Mouse (Mus musculus): Measurements from ENCODE around the gene Ebp. TPM values are rescaled to one million over a fixed set of nuclear protein-coding genes. Genes with fewer than 3 reads are reported as not detected.

Gene Ebp
- total RNA-seq, 2 experiments from 2014 or later = 6.8 to 8.3 TPM

- peak; percentile 1 for DNase-seq (ENCODE audit: low spot score)
Observed at GRCm38 (mm10) chrX:8192126-8192639, 1.1 kb downstream of the Ebp start.

DNA sequence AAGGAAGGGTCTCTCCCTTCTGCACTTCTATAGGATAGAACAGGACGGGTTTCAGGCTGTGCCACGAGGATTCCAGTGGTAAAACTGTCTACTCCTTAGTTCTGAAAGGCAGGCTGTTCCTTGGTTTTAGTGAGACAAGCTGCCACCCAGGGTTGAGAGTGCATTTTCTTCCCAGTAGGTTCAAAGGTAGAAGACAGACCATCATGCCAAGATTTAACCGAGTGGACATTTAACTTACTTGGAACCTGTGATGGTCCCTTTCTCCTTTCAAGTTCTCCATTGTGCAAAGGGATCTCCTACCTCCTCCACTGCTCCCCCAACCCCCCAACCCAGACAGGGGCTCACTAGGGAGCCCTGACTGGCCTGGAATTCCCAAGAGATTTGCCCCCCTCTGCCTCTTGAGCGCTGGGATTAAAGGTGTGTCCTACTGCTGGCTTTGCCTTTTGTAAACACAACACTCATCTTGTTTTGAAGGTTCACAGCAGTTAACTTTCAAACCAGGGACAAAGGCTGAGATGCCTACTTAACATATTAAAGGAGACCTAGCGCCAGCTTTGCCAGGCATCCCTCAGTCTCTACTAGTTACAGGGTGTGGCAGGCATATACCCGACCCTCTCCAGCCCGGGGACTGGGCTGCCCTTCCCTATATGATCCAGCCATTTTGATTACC lies 10.3 kb downstream of the Ebp start:
- no peak for DNase-seq (ENCODE audit: low spot score)

- DNase-seq (ENCODE audit: low spot score) = no peak
Observed at GRCm38 (mm10) chrX:8179646-8180045, 13.7 kb downstream of the Ebp start.

DNA sequence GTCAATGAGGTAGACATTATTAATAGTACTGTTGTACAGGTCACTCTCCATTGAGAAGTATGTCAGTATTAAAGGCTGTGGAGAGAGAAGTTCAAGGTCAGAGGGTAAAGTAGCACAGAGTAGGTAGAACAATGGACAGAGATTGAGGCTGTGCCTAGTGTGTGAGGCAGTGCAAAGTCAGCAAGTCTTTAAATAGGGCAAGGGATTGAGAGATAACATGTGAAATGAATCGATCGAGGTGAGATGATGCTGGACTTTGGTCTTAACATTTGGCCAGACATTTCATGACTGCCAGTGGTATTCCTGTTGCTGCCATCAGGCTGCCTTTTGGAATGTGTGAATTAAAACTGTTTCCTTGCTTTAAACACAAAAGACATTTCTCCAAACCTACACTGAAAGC lies 14.4 kb downstream of the Ebp start:
- no peak for DNase-seq (ENCODE audit: low spot score)

DNA sequence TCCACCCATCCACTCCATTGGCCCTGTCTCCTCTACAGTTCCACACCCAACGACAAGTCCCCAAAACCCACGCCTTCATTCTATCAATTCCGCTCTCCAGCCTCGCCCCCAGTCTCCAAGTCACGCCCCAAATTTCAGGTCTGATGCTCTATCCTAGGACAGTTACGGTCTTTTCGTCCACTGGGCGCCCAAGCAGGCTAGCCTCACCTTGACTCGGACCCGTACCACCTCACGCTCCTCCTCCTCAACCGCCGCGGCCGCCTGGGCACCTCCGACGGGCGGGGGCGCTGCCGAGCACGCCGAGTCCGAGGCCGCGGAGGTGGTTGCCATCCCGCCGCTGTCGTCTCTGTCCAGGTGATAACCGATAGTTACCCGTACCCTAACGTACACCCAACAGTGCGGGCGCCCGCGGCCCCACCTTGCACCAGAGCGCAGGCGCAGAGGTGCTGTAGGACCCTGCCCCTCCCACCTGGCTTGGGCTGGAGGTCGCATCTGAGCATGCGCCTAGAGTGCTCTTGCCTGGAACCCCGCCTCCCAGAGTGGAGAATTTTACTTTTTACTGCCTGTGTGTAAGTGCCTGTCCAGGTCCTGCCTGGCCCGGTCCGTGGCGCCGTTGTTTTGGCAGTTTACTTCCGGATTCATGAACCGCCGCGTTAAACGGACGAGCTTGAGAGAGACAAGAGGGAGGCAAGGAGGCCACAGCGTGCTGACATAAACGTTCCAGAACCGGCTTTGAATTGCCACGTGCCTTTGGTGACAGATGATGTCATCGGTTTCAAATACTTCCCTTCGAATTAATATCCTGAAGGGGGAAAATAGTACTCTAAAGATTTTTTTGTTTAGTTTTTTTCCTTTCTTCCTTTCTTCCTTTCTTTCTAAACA lies 17.6 kb downstream of the Ebp start, which contains the start of gene Tbc1d25:
TSS of gene Tbc1d25 (minus strand) at position 678 of the 882 bp plus-strand sequence.
- DNase-seq (ENCODE audit: low spot score) = peak; percentile 87

DNA sequence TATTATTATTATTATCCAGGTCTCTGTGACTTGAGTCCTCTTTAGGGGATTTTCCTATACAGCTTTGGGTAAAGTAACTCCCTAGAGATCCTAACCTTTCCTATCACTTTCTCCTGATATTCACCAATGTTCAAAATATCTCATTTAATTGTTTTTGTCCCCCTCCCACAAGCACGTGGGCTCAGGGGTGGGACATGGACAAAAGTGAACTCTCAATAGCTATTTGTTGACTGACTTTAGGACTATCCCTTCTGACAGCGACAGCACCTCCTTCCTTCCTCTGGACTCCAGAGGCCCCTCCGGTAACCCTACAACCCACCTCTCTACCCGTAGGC lies 18.2 kb downstream of the Ebp start:
- DNase-seq (ENCODE audit: low spot score) = no peak

- DNase-seq (ENCODE audit: low spot score) = no peak
Observed at GRCm38 (mm10) chrX:8167716-8168647, 25.3 kb downstream of the Ebp start.

DNA sequence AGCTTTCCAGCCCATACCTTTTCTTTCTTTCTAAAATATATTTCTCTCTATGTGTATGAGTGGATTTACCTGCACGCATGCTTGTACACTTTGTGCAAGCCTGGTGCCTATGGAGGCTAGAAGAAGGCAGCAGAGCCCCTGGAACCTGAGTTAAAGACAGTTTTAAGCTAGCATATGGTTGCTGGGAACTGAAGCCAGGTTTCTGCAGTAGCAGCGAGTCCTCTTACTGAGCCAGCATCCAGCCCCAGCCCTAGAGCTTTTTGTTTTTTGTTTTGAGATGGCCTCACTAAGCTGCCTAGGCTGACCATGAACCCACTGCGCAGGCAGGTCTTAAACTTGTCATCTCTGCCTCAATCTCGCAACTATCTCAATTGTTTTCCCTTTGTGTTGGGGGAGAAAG lies 28.8 kb downstream of the Ebp start:
- no peak for DNase-seq (ENCODE audit: low spot score)

DNA sequence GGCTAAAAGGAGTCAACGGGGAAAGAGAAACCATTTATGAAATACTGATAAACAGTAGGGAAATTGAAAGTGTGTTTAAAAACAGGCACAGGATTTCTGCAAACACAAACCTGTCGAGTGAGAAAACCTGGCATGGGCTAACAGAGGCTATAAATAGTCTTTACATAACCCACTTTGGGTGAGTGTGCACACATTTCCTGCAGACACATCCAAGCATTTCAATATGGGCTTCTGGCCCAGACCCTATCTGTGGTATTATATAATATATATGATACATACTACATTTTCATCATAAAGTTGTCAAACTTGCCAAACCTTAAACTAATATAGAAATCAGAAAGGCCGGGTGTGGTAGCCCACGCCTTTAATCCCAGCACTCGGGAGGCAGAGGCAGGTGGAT lies 30.2 kb downstream of the Ebp start:
- no peak for DNase-seq (ENCODE audit: low spot score)

- DNase-seq (ENCODE audit: low spot score) = peak; percentile 85
Observed at GRCm38 (mm10) chrX:8145153-8145991, 47.9 kb downstream of the Ebp start, which contains the start of gene Rbm3. Gene Rbm3 (minus strand): TSS chrX:8145880.

- DNase-seq (ENCODE audit: low spot score) = no peak
Observed at GRCm38 (mm10) chrX:8143750-8144149, 49.6 kb downstream of the Ebp start.

DNA sequence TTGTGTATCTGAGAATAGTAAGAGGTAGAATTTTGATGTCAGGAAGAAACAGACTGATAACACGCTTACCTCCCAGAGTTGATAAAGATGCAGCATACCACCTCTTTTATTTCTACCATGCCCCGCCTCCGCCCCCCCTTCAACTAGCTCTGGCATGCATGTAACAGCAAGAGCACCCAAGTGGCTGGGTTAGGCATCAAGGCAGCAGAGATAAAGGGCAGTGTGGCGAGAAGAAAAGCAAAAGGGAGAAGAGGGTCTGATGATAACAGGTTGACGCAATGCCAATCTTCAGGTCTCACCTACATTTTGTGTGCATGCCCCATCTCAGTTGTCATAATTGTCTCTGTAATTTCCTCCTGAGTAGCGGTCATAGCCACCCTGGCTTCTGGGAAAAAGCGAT lies 50.4 kb downstream of the Ebp start:
- DNase-seq (ENCODE audit: low spot score) = no peak

DNA sequence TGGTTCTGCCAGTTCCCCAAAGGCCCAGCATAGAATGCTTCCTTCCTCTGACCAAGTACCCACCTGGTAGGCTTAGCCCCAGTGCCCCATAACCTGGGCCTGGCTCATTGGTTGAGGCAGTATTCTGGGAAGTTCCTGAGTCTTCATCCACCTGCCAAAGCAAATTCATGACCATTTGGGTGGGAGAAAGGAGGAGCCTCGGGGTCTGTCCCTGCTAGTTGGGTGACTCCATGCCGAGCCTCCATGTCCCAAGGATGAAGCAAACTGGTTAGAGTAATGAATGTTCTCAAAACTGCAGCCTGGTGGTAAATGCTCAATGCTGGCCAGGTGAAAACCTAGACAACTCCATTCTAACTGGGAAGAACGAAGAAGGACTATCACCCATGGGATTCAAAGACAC lies 52.3 kb downstream of the Ebp start:
- no peak for DNase-seq (ENCODE audit: low spot score)

GRCm38 (mm10) chrX:8140446-8140845 lies 52.9 kb downstream of the Ebp start:
- DNase-seq (ENCODE audit: low spot score) = no peak

DNA sequence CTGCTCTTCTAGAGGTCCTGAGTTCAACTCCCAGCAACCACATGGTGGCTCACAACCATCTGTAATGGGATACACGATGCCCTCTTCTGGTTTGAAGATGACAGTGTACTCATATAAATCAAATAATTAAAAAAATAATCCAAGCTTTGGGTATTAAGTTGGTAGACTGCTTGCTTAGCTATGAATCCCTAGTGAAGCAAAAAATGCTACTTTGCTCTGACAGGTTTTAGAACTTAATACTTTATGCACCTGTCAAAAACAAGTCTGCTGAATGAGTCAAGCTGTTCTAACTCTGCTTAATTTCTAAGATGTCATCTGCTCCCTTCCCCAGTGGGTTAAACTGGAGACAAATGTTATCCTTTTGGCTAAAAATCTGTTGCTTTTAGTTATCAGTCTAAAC lies 53.8 kb downstream of the Ebp start:
- no peak for DNase-seq (ENCODE audit: low spot score)

DNA sequence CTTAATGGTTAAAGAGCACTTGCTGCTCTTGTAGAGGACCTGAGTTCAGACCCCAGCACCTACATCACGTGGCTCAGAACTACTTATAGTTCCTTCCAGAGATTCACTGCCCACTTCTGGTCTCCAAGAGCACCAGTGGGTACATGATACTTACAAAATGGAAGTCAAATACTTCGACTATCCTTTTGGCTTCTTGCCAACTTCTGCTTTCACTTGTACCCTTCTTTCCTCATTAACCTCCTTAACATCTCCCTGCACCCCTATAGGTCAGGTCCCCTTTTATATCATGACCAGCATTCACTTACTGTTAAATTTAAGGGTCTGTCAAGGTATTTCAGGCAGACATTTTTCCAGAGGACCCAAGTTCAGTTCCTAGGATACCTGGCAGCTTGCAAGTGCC lies 57.4 kb downstream of the Ebp start:
- DNase-seq (ENCODE audit: low spot score) = no peak
